Mouse (Mus musculus): ENCODE data around the gene Samd10.

Samd10 gene

DNA sequence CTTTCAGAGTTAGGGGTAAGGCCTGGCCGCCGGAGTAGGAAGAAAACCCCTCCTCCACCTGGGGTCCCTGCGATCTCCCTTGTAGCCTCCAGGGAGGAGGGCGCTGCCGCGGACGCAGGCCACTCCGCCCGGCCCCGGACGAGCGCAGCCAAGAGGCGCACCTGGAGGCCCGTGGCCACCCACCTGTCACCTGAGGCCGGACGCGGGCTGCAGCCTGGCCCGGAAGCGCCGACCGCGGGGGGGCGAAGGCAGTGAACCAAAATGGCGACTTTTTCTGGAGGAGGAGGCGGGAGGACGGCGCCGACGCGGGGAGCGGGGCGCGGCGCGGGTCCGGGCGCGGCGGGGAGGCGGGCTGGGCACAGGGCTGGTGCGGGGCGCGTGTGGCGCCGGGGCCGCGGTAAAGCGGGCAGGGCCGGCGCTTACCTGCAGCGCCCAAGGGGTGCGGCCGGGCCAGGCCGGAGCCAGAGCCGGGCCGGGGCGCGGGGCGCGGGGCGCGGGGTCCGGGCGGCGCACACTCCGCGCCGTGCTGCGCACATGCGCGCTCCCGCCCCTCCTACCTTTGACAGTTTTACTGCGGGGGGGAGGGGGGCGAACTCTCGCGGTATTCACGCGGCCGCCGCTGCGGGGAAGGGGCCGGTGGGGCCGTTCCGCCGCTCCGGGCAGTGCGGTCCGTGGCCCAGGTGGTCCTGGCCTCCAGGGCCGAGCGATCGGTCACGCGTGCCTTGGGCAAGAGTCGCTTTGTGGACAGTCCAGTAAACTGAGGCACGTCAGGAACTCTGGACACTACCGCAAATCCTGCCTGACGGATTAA, 6.6 kb downstream of the Samd10 start, which contains the start of gene Zfp512b:
Zfp512b (minus strand) TSS at position 573 of the 811 bp plus-strand sequence.
- DNase-seq (ENCODE audit: low spot score in 2 of 2), result peak; percentile 51 to 53

DNA sequence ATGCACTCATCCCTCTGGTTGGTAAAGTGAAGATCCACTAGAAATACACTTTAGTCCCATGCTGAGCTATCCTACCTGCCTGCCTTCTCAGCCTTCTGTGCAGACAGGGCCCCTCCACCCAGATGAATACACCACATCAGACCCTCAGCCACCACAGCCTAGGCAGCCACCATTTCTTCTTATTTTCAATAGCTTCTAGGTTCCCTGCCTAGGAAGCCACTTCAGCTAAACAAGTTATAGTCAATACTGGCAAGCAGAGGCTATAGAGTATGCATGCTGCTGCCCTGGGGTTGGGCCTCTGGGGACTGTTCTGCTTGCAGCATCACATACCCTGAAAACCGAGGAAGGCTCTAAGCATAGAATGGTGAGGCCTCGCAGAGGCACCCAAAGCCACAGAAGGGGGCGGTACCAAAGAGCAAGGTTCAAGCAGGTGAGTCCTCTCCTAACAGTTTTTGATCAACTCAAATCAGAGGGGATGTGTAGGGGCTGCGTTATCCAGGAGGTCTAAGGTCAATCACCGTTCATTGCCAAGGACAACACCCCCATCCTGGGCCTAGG, 7.4 kb downstream of the Samd10 start, which contains the start of gene Prpf6:
Prpf6 (plus strand) TSS at position 341 of the 558 bp plus-strand sequence.
- DNase-seq (ENCODE audit: low spot score in 2 of 2), result peak; percentile 43 to 45

- DNase-seq (ENCODE audit: low spot score in 2 of 2), result no peak
Observed at GRCm38 (mm10) chr2:181590471-181590870, 8.5 kb downstream of the Samd10 start.

DNA sequence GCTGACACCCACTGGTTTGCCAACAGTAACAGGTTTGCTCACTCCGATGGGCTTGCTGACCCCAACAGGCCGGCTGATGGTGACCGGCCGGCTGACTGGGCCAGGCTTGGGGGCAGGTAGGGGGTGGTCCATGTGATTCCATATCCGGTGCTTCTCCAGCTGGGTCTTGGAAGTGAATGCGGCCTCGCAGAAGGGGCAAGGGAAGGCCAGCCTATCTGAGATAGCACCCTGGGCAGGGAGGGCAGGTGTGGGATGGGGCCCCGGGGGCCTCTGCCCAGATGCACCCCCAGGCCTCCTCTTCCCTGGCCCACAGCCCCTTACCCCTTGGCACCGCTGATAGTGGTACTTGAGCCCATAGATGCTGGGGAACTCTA, 9.3 kb downstream of the Samd10 start:
- no peak for DNase-seq (ENCODE audit: low spot score in 2 of 2)

- no peak for DNase-seq (ENCODE audit: low spot score in 2 of 2)
Observed at GRCm38 (mm10) chr2:181589011-181589731, 9.8 kb downstream of the Samd10 start.

- no peak for DNase-seq (ENCODE audit: low spot score in 2 of 2)
Observed at GRCm38 (mm10) chr2:181588229-181588780, 10.7 kb downstream of the Samd10 start.

- DNase-seq (ENCODE audit: low spot score in 2 of 2), result no peak
Observed at GRCm38 (mm10) chr2:181587796-181588195, 11.2 kb downstream of the Samd10 start.

- DNase-seq (ENCODE audit: low spot score in 2 of 2), result no peak
Observed at GRCm38 (mm10) chr2:181586124-181586523, 12.9 kb downstream of the Samd10 start.

GRCm38 (mm10) chr2:181585506-181585905, 13.5 kb downstream of the Samd10 start:
- no peak for DNase-seq (ENCODE audit: low spot score in 2 of 2)

DNA sequence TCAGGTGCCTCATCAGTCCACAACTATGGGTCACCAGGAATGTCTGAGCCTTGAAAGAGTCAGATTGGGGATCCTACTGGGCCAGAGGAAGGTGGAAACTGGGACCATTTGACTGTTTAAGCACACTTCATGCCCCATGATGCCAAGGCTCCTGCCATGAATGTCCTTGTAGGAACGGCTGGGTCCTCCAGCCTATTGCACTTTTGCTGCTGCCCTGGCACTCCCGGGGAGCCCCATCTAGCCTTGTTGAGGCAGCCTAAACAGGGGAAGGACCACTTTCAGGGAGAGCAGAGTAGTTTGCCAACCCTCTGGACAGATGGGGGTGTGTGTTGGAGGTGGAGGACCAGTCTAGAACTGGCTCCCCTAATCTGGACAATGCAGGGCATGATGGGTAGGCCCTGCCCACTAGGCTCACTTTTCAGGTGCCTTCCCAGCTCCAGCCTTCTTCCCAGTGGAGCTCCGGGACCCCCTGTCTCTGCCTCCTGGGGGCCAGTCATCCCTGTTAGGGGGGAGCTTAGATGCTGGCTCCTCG, 14.5 kb downstream of the Samd10 start, which contains the start of gene Uckl1:
Uckl1 (minus strand) TSS at position 482 of the 532 bp plus-strand sequence.
- DNase-seq (ENCODE audit: low spot score in 2 of 2), result peak in 1 of 2 experiments; percentile 2

- DNase-seq (ENCODE audit: low spot score in 2 of 2), result peak in 1 of 2 experiments; percentile 2
Observed at GRCm38 (mm10) chr2:181583460-181584257, 15.4 kb downstream of the Samd10 start.

- peak in 1 of 2 experiments; percentile 2 for DNase-seq (ENCODE audit: low spot score in 2 of 2)
Observed at GRCm38 (mm10) chr2:181582939-181583338, 16.1 kb downstream of the Samd10 start.

- DNase-seq (ENCODE audit: low spot score in 2 of 2), result no peak
Observed at GRCm38 (mm10) chr2:181582358-181582757, 16.7 kb downstream of the Samd10 start.

- peak; percentile 78 to 79 for DNase-seq (ENCODE audit: low spot score in 2 of 2)
Observed at GRCm38 (mm10) chr2:181581402-181582120, 17.5 kb downstream of the Samd10 start.

DNA sequence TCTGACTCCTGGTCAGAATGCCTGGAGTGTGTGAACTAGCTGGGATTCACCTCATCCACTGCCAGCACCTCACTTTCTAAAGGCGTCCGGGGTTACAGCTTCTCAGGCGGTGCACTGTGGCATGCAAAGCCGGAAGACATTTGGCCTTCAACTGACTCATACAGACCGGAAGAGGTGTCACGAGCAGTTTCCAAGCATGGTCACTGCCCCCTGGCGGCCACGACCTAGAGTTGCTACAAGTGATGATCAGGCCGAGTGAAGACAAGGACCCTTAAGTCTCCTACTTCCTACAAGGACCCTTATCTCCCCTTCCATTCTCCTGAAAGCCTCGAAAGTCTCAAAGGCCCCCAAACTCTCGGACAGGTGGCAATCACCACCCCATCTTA, 18.0 kb downstream of the Samd10 start:
- DNase-seq (ENCODE audit: low spot score in 2 of 2), result peak; percentile 76 to 85

DNA sequence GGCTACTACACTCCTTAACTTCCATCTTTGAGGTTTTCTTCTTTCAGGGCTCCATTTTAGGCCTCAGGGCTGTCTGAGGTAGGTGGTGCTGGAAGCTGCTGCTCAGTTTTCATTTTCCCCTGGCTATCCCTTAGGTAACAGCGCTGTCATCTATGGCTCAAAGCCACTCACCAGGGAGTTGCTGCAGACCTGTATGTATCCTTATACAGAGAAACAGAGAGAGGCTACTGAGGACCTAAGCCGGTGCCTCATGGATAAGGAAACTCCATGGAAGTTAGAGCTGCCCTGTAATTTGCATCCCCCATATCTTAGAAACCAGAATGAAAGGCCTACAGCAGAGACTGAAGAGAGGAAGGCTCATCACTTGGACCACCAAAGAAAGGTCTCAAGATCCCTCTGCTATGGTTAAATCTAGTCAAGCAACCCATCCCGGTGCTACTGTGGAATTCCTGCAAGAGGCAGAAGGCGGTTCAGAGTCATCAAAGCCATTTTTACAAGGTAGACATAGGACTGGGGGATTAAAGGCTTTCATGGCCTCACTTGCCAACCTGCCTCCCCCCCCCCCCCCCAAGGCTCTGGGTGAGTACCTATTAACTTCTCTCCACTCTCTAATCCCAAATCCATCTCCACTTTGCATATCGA, 18.8 kb downstream of the Samd10 start:
- no peak for DNase-seq (ENCODE audit: low spot score in 2 of 2)

- no peak for DNase-seq (ENCODE audit: low spot score in 2 of 2)
Observed at GRCm38 (mm10) chr2:181579681-181580080, 19.3 kb downstream of the Samd10 start.

DNA sequence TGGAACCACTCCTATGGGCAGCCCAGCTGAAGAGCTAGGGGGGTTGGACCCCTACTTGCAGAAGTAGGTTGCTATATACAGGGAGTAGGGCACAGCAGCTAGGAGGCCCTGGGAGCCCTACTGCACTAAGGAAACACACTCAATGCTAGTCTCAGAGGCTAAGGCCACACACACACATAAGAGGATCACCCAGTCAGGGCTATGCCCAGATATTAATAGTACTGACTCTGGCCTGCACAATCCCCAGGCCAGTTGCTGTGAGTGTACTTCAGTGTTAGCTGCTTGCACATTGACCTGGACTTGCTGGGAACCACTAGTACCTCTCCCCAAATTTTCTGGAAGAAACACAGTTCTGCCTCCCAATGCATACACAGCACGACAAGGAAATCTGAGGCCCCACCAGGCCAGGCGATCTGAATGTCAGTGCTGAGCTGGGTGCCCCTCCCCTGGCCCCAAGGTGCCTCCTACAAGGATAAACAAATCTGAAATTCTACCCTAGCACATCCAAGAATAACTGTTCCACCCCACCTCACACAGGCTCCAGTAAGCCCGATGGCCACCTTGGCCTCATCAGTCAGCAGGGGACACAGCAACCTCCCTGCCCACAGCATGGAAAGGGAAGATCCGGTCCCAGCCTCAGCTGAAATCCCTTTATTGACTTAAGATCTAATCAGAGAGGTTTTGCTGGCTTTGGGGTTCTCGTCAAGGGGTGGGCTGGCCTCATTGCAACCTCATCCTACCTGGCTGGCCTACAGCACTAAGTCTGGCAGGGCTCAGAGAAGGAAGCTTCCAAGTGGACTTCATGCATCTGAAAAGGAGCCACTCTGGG, 20.0 kb downstream of the Samd10 start:
- DNase-seq (ENCODE audit: low spot score in 2 of 2), result no peak
